Mouse (Mus musculus) heart, embryonic 12.5 days (tissue): ENCODE measurements around the gene Eme2. TPM values are rescaled to one million over a fixed set of nuclear protein-coding genes. Genes with fewer than 3 reads are reported as not detected.

Experiments used
- ATAC-seq: fragments of 200-750 bp; cut with Nextera tagmentation; 2 replicates; pipeline ENCODE4 v1.8.0; 2017; ENCODE audit warnings: moderate TSS enrichment, moderate library complexity; ENCODE audit not compliant: insufficient number of reproducible peaks, low FRiP score
- H3K27ac ChIP-seq: fragments of 300-500 bp; sonication (generic); 2 replicates; pipeline ENCODE4 v1.5.1; 2016; ENCODE audit warnings: mild to moderate bottlenecking, moderate library complexity; ENCODE audit not compliant: poor library complexity, severe bottlenecking
- H3K27me3 ChIP-seq: fragments of 300-500 bp; sonication (generic); replicated peaks from 2 replicates; pipeline ENCODE4 v1.6.1; 2016; ENCODE audit warnings: mild to moderate bottlenecking, moderate library complexity
- H3K36me3 ChIP-seq: fragments of 300-500 bp; sonication (generic); 2 replicates; pipeline ENCODE4 v1.6.1; 2016; ENCODE audit warnings: mild to moderate bottlenecking, moderate library complexity
- H3K4me1 ChIP-seq: fragments of 300-500 bp; sonication (generic); replicated peaks from 2 replicates; pipeline ENCODE4 v1.6.1; 2016; ENCODE audit warnings: mild to moderate bottlenecking
- H3K4me2 ChIP-seq: fragments of 300-500 bp; sonication (generic); 2 replicates; pipeline ENCODE4 v1.6.1; 2016; ENCODE audit warnings: mild to moderate bottlenecking, moderate library complexity
- H3K4me3 ChIP-seq: fragments of 300-500 bp; sonication (generic); 2 replicates; pipeline ENCODE4 v1.5.1; 2016; ENCODE audit warnings: mild to moderate bottlenecking
- H3K9ac ChIP-seq: fragments of 300-500 bp; sonication (generic); 2 replicates; pipeline ENCODE4 v1.6.1; 2016; ENCODE audit warnings: mild to moderate bottlenecking, moderate library complexity
- H3K9me3 ChIP-seq: fragments of 300-500 bp; sonication (generic); replicated peaks from 2 replicates; pipeline ENCODE4 v1.6.1; 2016; ENCODE audit warnings: mild to moderate bottlenecking, moderate library complexity
- WGBS: fragments of 180-500 bp; shearing (Covaris S2); methylation state at CpG from one replicate; pipeline ENCODE4 v1.1.7; 2016; 5-methylcytosine and 5-hydroxymethylcytosine counted together
- polyA plus RNA-seq: library from polyadenylated mRNA; unstranded; fragments of >200 nt; fragmentation: Nextera tagmentation; extraction: Ambion mirVana; gene quantifications from 2 replicates; pipeline ENCODE4 v1.2.1, GENCODE M21; 2016

Gene Eme2
- polyA plus RNA-seq, 1 experiment from 2014 or later = 25.4 TPM

DNA sequence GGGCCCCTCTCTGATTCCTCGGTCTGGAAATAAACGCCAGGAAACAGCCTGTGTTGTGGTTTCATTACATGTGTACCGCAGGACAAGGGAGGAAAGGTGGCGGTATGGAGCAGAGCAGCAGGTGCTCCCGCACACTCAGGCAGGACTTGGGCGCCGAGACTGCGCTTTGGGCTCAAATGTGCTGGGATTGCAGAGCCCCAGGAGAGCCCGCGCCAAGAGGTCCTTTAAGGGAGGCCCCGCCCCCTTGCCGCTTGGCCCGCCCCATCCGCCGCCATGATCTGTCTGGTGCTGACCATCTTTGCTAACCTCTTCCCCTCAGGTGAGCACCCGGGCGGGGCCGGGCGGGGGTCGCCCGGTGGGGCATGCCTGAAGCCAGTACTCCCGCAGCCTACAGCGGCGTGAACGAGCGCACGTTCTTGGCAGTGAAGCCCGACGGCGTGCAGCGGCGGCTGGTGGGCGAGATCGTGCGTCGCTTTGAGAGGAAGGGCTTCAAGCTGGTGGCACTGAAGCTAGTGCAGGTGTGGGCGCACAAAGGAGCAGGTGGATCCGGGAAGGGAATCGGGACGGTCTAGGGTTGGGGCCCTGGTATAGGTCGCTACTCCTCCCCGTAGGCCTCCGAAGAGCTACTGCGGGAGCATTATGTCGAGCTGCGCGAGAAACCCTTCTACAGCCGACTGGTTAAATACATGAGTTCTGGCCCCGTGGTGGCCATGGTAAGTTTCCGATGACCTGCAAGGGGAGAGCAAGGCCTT is 1.5 kb upstream of the Eme2 start, which contains the start of gene Nme3:
Nme3 (plus strand) TSS at position 260 of the 752 bp plus-strand sequence.
- Histone ChIP-seq H3K4me3 (peak within 1 kb of the TSS; percentile 69), H3K36me3 (peaks cover 71% of the 10 kb centered on the region), H3K9ac (peak within 1 kb of the TSS; percentile 94), H3K9me3 (no peaks in the 10 kb centered on the region), H3K4me2 (peak within 1 kb of the TSS; percentile 96), H3K27ac (peak within 1 kb of the TSS; percentile 84), H3K27me3 (no peaks in the 10 kb centered on the region), H3K4me1 (peaks cover 48% of the 10 kb centered on the region)
- 2% methylated on average over 50 of the region's 50 CpGs for WGBS
- peak; percentile 79 for ATAC-seq

DNA sequence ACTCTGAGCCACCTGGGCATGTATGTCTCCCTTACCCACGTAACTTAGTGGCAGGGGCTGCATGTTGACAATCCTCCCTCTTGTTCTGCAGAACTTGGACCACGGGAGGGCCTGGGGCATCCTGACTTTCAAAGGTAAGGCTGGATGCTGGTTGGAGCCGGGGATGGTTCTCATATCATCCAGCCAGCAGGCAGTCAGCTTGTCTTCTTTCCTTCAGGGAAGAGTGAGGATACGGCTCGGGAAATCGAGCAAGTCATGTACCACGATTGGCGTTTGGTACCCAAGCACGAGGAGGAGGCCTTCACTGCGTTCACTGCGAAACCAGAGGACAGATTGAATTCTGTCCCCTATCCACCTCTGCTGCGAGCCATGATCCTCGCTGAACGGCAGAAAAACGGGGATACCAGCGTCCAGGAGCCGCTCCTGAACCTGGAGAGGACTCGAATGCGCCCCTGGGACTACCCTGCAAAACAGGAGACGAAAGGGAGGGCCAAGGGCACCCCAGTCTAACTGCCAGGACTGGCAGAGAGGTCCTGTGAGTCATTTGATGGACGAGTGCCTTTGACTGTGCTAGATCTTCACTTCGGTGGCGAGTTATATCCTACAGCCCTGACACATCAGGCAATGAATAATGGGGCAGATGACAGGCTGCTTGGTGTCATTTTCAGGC is 819 bp upstream of the Eme2 start:
- no peaks in the 10 kb centered on the region for H3K27me3 ChIP-seq
- H3K36me3 ChIP-seq = peaks cover 71% of the 10 kb centered on the region
- H3K27ac ChIP-seq = peak overlapping the region; percentile 84
- H3K9ac ChIP-seq = peak overlapping the region; percentile 94
- no peaks in the 10 kb centered on the region for H3K9me3 ChIP-seq
- ATAC-seq = no peak
- 14% methylated on average over 23 of the region's 23 CpGs for WGBS
- H3K4me1 ChIP-seq = peaks cover 48% of the 10 kb centered on the region
- H3K4me2 ChIP-seq = peak overlapping the region; percentile 96
- peak overlapping the region; percentile 69 for H3K4me3 ChIP-seq

DNA sequence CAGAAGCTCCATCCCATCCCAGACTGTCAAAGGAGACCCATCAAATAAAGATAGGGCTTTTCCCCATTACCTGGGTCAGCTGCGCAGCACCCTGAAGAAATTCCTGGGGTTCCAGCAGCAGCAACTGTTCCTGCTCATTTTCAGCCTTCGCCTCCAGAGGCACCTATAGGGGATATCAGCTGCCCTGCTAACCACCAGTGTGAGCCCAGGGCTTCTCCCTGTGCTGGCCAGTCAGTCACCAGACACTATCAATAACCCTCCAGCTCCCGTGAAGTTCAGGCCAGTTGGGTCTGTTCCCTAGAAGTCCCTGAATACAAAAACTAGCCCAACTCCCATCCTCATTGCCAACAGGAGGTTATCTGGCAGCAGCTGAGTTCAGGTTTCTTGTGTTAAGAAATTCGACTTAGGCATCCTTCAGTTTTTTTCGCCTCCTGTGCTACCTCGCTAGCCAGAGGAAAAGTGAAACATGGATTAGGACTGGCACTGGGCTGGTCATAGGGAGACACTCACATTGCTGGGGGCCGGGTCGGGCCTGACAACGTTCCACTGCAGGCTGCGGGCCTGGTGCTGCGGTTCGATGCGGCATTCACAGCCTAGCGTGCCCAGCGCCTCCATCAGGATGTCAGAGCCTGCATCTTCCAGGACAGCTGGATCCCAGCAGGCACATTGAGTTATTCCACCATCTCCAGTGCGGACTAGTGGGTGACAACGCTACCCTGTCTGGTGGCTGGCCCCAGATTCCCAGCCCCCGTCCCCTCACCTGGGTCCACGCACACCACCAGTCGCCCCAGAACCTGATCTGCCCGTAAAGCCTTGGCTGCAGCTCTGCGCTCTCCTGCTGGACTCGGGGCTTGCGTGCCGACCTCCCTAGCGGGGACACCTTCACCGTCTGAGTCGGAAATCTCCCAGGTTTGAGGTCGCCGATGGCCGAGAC is 559 bp downstream of the Eme2 start:
- Histone ChIP-seq H3K4me2 (peak overlapping the region; percentile 96), H3K27me3 (no peaks in the 10 kb centered on the region), H3K9me3 (no peaks in the 10 kb centered on the region), H3K4me1 (peaks cover 43% of the 10 kb centered on the region), H3K4me3 (peak overlapping the region; percentile 69), H3K36me3 (peaks cover 71% of the 10 kb centered on the region), H3K27ac (peak overlapping the region; percentile 84), H3K9ac (peak overlapping the region; percentile 94)
- WGBS = 10% methylated on average over 31 of the region's 31 CpGs
- peak; percentile 14; the same call in 1 of the 2 replicates for ATAC-seq

DNA sequence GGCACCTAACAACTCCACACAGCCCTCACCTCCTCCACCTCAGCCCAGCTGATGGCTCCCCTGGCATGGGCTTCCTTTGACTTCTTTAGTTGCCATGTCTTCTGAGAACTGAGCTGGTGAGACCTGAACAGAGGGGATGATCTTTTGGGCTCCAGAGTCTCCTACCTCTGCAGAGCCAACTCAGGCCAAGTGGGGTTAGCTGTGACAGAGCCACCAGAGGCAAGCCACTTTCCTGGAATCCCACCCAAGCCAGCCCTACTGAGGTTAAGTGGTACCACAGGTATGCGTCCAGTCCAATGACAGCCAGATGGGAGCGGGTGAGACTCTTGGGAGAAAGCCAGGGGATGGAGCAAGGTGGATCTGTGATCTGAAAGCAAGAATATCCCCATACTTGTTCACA is 1.6 kb downstream of the Eme2 start:
- Histone ChIP-seq H3K9ac (no peak overlapping the region), H3K27me3 (no peaks in the 10 kb centered on the region), H3K27ac (no peak overlapping the region), H3K36me3 (peaks cover 66% of the 10 kb centered on the region), H3K9me3 (no peaks in the 10 kb centered on the region), H3K4me2 (no peak overlapping the region), H3K4me3 (no peak overlapping the region), H3K4me1 (peaks cover 34% of the 10 kb centered on the region)
- WGBS = 89% methylated on average over 2 of the region's 2 CpGs
- ATAC-seq = no peak

DNA sequence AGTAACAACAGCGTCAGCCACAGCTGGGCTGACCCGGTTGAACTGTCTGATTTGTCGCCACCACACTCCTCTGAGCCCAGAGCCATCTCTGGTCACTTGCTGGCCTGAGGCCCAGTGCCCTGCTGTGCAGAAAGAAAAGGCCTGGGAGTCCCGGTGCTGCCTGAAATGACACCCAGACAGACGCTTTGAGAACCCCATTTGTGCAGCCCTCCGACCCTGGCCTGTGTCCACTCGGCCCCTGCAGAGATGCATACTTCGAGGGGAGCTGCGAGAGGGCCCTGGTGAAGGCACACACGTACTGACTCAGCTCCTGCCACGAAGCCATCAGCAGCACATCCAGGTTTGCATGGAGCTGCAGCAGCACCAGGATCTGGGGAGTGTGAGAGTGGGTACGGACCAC is 2.1 kb downstream of the Eme2 start:
- no peak for ATAC-seq
- peaks cover 61% of the 10 kb centered on the region for H3K36me3 ChIP-seq
- 89% methylated on average over 12 of the region's 12 CpGs for WGBS

DNA sequence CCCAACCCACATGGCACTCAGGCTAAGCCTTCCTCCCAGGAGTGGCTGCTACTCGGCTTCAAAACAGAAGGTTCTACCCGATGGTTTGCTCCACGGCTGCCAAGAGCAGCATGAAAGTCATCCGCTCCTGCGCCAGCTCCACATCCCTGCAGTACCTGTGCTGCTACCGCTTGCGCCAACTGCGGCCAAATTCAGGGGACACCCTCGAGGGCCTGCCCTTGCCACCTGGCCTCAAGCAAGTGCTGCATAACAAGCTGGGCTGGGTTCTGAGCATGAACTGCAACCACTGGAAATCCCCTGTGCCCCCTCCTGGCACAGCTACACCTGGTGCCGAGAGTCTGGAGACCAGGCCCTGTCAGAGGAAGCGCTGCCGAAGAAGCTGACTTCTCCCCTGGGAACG is 3.6 kb downstream of the Eme2 start:
- H3K36me3 ChIP-seq = peaks cover 51% of the 10 kb centered on the region
- no peak overlapping the region for H3K4me2 ChIP-seq
- H3K9me3 ChIP-seq = no peaks in the 10 kb centered on the region
- H3K4me1 ChIP-seq = peaks cover 31% of the 10 kb centered on the region
- no peaks in the 10 kb centered on the region for H3K27me3 ChIP-seq
- H3K27ac ChIP-seq = no peak overlapping the region
- H3K9ac ChIP-seq = no peak overlapping the region
- H3K4me3 ChIP-seq = no peak overlapping the region
- WGBS = 90% methylated on average over 13 of the region's 13 CpGs
- no peak for ATAC-seq

More for the DNA sequence above, 2.1 kb downstream of the Eme2 start:
- no peak overlapping the region for H3K27ac ChIP-seq
- no peaks in the 10 kb centered on the region for H3K9me3 ChIP-seq
- H3K4me3 ChIP-seq = no peak overlapping the region
- H3K4me1 ChIP-seq = peaks cover 35% of the 10 kb centered on the region
- no peaks in the 10 kb centered on the region for H3K27me3 ChIP-seq
- H3K4me2 ChIP-seq = no peak overlapping the region
- no peak overlapping the region for H3K9ac ChIP-seq

DNA sequence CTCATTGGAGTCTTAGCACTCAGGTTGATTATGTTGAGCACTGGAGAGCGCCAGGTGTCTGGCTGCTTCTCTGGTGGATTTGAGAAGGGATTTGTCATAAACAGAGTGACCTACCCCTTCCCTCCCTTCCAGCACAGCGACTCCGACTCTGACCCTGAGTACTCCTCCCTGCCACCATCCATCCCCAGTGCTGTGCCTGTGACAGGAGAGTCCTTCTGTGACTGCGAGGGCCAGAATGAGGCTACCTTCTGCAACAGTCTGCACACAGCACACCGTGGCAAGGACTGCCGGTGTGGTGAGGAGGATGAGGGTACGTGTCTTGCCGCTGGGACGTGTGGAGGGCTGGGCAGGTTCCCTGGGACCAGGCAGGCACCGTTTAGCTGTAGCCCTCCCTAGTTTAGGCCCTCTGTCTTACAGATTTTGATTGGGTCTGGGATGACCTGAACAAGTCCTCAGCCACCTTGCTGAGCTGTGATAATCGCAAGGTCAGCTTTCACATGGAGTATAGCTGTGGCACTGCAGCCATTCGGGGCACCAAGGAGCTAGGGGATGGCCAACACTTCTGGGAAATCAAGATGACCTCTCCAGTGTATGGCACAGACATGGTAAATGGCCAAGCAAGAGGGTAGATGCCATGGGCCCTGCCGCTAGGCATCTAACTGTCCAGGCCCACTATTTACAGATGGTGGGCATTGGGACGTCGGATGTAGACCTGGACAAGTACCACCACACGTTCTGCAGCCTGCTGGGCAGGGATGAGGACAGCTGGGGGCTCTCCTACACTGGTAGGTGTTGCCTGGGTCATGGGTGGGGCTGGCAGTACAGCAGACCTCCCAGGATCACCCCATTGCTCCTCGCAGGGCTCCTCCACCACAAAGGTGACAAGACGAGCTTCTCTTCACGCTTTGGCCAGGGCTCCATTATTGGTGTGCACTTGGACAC is 4.5 kb downstream of the Eme2 start:
- no peak overlapping the region for H3K4me2 ChIP-seq
- no peak overlapping the region for H3K9ac ChIP-seq
- peaks cover 51% of the 10 kb centered on the region for H3K36me3 ChIP-seq
- ATAC-seq = no peak
- H3K9me3 ChIP-seq = no peaks in the 10 kb centered on the region
- no peaks in the 10 kb centered on the region for H3K27me3 ChIP-seq
- H3K4me3 ChIP-seq = no peak overlapping the region
- 88% methylated on average over 19 of the region's 19 CpGs for WGBS
- H3K27ac ChIP-seq = no peak overlapping the region
- H3K4me1 ChIP-seq = peaks cover 28% of the 10 kb centered on the region

DNA sequence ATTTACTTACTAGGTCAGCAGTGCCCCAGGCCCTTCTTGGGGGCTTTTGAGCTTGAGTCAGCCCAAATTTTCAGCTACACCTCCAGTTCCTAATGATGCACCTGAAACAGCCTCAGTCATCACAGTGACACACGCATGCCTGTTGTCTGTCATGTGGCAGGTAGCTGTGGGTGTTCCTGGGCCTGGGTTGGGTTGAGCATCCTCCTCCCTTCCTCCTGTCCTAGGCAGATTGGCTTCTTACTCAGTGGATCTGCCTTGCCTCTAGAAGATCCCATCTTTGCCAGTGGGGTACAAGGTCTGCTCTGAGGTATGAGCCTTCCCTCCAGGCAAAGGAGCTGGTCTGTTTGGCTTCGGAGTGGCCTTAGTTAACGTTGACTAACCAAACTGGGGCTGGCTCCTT is 6.0 kb downstream of the Eme2 start:
- Histone ChIP-seq H3K36me3 (peaks cover 56% of the 10 kb centered on the region), H3K9me3 (no peaks in the 10 kb centered on the region), H3K4me2 (no peak overlapping the region), H3K4me1 (peaks cover 28% of the 10 kb centered on the region), H3K9ac (no peak overlapping the region), H3K27me3 (no peaks in the 10 kb centered on the region), H3K4me3 (no peak overlapping the region), H3K27ac (no peak overlapping the region)
- WGBS = 85% methylated on average over 3 of the region's 3 CpGs
- no peak for ATAC-seq

DNA sequence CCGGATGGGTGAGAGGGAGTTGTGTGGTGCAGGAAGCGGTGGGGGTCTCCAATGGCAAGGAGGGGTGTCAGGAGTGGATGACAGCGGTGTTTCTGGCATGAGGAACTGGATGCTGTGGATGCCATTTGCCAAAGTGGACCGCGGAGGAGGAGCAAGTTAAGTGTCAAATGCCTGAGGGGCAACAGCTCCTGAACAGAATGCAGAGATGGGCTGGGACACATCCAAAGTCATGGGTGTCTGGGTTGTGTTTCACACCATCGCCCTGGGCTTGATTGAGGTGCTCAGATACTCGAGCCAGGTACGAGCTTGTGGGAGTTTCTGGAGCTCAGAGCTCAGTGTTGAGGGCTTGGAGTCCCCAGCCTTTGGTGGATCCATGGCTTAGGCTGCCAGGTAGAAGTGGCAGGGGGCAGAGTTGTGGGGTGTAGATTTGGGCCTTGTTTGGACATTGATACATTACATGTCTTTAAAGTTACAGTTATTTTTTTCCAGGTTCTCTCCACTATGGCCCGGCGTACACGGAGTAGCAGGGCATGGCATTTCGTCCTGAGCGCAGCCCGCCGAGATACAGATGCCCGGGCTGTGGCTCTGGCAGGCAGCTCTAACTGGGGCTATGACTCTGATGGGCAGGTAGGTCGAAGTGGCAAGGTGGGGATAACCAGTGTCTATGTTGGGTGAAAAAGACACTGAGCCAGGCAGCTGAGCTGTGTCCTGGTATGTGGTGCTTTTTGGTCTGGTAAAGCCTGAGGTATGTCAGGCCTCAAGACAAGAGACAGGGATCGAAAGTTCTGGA is 7.4 kb downstream of the Eme2 start:
- peaks cover 22% of the 10 kb centered on the region for H3K4me1 ChIP-seq
- no peaks in the 10 kb centered on the region for H3K27me3 ChIP-seq
- H3K36me3 ChIP-seq = peaks cover 55% of the 10 kb centered on the region
- H3K9me3 ChIP-seq = no peaks in the 10 kb centered on the region
- ATAC-seq = no peak
- H3K4me2 ChIP-seq = peak overlapping the region; percentile 89
- H3K4me3 ChIP-seq = peak overlapping the region; percentile 81
- peak overlapping the region; percentile 88 for H3K9ac ChIP-seq
- peak overlapping the region; percentile 71 for H3K27ac ChIP-seq
- 57% methylated on average over 18 of the region's 18 CpGs for WGBS

DNA sequence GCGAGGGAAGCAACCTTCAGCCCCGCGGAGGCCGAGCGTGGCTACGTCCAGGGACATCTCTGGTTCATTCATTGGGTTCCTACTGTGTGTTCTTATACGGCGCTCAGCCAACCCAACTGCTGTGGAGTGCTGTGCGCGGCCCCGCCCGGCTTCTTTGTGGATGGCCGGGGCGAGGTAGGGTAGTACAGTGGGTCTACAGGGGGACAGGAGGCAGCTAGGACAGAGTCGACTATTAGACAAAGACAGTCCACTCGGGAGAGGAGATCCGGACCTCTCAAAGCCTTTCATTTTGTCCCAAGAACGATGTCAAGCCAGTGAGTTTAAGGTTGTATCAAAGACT is 8.0 kb downstream of the Eme2 start:
- Histone ChIP-seq H3K36me3 (peaks cover 51% of the 10 kb centered on the region), H3K27me3 (no peaks in the 10 kb centered on the region), H3K27ac (peak overlapping the region; percentile 71), H3K9me3 (no peaks in the 10 kb centered on the region), H3K4me2 (peak overlapping the region; percentile 89), H3K9ac (peak overlapping the region; percentile 88), H3K4me1 (peaks cover 23% of the 10 kb centered on the region), H3K4me3 (peak overlapping the region; percentile 81)
- WGBS = 1% methylated on average over 18 of the region's 18 CpGs
- ATAC-seq = peak; percentile 16; the same call in 1 of the 2 replicates
